ENCODE assay signal across 10 mouse cellular contexts in the genomic region with DNA sequence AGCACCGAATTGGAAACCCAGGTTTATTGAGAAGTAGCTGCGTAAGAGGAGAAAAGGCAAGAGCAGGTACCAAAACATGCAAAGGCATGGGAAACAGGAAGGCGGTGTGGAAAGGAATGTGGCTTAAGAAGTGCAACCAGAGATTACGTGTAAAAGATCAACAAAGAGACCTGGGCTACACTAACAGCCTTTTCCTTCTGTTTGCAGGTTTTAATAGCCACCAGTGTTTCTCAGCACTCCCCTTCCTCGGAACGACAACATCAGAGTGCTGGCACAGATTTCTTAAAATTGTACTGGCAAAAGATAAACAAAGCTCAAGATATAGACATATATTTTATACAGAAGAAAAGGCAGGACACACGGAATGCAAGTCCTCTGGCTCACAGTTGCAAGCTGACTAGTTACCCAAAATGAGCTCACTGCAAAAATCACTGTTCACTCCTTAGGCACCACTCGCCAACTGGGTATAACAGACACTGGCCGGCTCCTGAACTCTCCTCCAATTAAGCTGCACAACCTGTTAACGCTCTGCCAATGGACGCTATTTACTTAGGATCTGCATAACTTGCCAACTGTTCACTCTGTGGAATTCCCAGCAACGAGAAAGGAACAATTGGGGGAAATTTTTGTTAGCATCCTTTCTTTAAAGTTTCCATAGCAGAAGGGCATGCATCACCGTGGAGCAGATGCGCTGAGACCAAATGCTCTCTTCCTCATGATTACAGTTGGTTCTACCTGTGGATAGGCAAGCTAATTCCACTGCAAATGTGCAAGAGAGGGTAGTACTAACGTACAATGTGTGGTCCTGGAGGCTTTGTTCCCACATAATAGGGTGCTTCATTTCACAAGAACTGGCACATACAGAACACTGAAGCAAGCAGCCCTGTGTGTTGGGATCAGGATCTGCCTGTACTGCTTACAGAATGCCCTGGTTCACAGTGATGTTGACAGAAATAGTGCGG.
DNase-seq lines count a peak whose midpoint lies in the region; ATAC-seq and TF ChIP-seq lines count a peak whose summit lies in the region.
"Had no signal": no experiment of that assay in that cellular context is flagged by ENCODE, and none has a peak within 500 bp of the region (broad histone marks: within the 10 kb centered on the region; RNA-seq: fewer than 3 reads in every experiment).

No protein-coding gene starts in this region.

- DNase-seq in heart, adult 11 months = peak; percentile 81
- DNase-seq in heart, postnatal 4 days = no peak
- peak; percentile 20 for DNase-seq in liver, adult 2 months (ENCODE audit: extremely low read depth, low read depth, low spot score)
- DNase-seq in liver, postnatal 0 days = no peak
- peak; percentile 36 for DNase-seq in brain, adult 2 months (ENCODE audit: low read depth, low spot score)
- peak; percentile 27 for DNase-seq in layer of hippocampus, adult 9-11 months
- no peak for DNase-seq in embryo, embryonic 11 days
- no peak for DNase-seq in cerebellum, adult 8-10 months
- DNase-seq: thymus, postnatal 36 days had no signal

- no peaks in the 10 kb centered on the region for H3K79me2 ChIP-seq in liver, adult 2 months (ENCODE audit: control insufficient read depth, insufficient read depth, low read length)

- H3K36me3 ChIP-seq in liver, adult 2 months (ENCODE audit: control insufficient read depth, insufficient read depth, low read length) = no peaks in the 10 kb centered on the region
- H3K36me3 ChIP-seq in liver, postnatal 0 days (replicated peaks; ENCODE audit: insufficient read depth, low read length) = no peaks in the 10 kb centered on the region

- TF ChIP-seq CTCF in liver, adult 2 months (IDR thresholded peaks at IDR 0.05; ENCODE audit: low read depth, low read length) = no peak
- TF ChIP-seq CTCF in liver, postnatal 0 days (IDR thresholded peaks at IDR 0.05; ENCODE audit: low read depth) = no peak

- no peak for ATAC-seq in liver, postnatal 0 days

- no peaks in the 10 kb centered on the region for H3K9me3 ChIP-seq in liver, postnatal 0 days (ENCODE audit: low read length)

- H3K9ac ChIP-seq in liver, adult 2 months (ENCODE audit: low read depth, low read length) = no peak overlapping the region
- H3K9ac ChIP-seq in liver, postnatal 0 days (replicated peaks) = no peak overlapping the region
- H3K9ac ChIP-seq: liver, embryonic 14.5 days had no signal

- H3K4me3 ChIP-seq in liver, adult 2 months (ENCODE audit: insufficient read depth, low read depth, low read length) = no peak overlapping the region
- H3K4me3 ChIP-seq in liver, postnatal 0 days (ENCODE audit: low read depth, low read length) = no peak overlapping the region

- TF ChIP-seq EP300 in liver, postnatal 0 days (IDR thresholded peaks at IDR 0.05; ENCODE audit: low read depth) = no peak

- no peaks in the 10 kb centered on the region for H3K4me1 ChIP-seq in liver, adult 2 months (ENCODE audit: control insufficient read depth, insufficient read depth, low read length)
- H3K4me1 ChIP-seq in liver, postnatal 0 days (ENCODE audit: insufficient read depth) = no peaks in the 10 kb centered on the region

- no peaks in the 10 kb centered on the region for H3K27me3 ChIP-seq in liver, adult 2 months (ENCODE audit: control insufficient read depth, insufficient read depth, low read length)
- H3K27me3 ChIP-seq in liver, postnatal 0 days (ENCODE audit: insufficient read depth, low read length) = no peaks in the 10 kb centered on the region

- no peak for TF ChIP-seq POLR2A in liver, adult 2 months (IDR thresholded peaks at IDR 0.05; ENCODE audit: extremely low read depth, insufficient read depth, low read length)

- no peak overlapping the region for H3K4me2 ChIP-seq in liver, postnatal 0 days (ENCODE audit: low read depth, low read length)

- 54% methylated on average over 16 of the region's 16 CpGs for WGBS in liver, adult 2 months
- WGBS in liver, postnatal 0 days (ENCODE audit: insufficient replicate concordance) = 54% methylated on average over 16 of the region's 16 CpGs

- H3K27ac ChIP-seq in liver, adult 2 months (replicated peaks; ENCODE audit: insufficient read depth, low read depth, low read length) = no peak overlapping the region
- no peak overlapping the region for H3K27ac ChIP-seq in liver, postnatal 0 days (ENCODE audit: low read depth)
- H3K27ac ChIP-seq: liver, embryonic 14.5 days had no signal

Comparison
In these comparisons a context has a peak if more than half of its experiments do, and no peak if none do; other contexts are left out.
1. DNase-seq: peak in heart, adult 11 months (single experiment), liver, adult 2 months (single experiment), brain, adult 2 months (single experiment) and layer of hippocampus, adult 9-11 months (single experiment); none in heart, postnatal 4 days (single experiment), liver, postnatal 0 days (single experiment), embryo, embryonic 11 days (single experiment) and cerebellum, adult 8-10 months (single experiment).